Mouse (Mus musculus): Measurements from ENCODE around the gene Gpa33. TPM values are rescaled to one million over a fixed set of nuclear protein-coding genes. Genes with fewer than 3 reads are reported as not detected.

The Gpa33 gene
- polyA plus RNA-seq, 1 experiment from 2014 or later, result 0.85 TPM

DNA sequence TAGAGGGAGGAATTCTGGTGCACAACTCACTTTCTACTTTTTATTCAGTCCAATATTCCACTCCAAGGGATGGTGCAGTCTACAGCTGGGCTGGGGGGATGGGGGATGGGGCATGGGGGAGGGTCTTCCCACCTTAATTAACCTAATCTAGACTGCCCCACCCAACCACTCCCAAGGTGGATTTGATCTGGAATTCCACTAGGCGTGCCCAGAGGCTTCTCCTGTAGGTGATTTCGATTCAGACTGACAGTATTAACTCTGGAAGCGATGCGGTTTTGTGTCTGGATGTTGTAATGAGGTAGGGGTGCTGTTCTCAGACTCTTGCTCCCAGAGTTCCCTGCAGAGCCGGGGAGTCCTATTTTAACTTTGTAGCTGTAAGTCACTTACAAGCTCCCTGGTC is 30.1 kb downstream of the Gpa33 start:
- no peaks in the 10 kb centered on the region for H3K4me1 ChIP-seq (ENCODE audit: insufficient read depth, low read length)
- H3K27ac ChIP-seq (ENCODE audit: low read length), result no peak overlapping the region
- peaks cover 23% of the 10 kb centered on the region for H3K27me3 ChIP-seq (ENCODE audit: insufficient read depth, low read length)
- no peaks in the 10 kb centered on the region for H3K36me3 ChIP-seq (ENCODE audit: insufficient read depth, low read length)
- WGBS, result 61% methylated on average over 5 of the region's 5 CpGs
- no peak; the same call in 1 of the 2 replicates for ATAC-seq (ENCODE audit: low FRiP score, low TSS enrichment)
- no peaks in the 10 kb centered on the region for H3K9me3 ChIP-seq (ENCODE audit: low read length)
- no peak overlapping the region for H3K4me2 ChIP-seq (replicated peaks; ENCODE audit: low read depth, low read length)
- no peak overlapping the region for H3K9ac ChIP-seq (replicated peaks; ENCODE audit: low read length)
- H3K4me3 ChIP-seq (ENCODE audit: low read length), result no peak overlapping the region

DNA sequence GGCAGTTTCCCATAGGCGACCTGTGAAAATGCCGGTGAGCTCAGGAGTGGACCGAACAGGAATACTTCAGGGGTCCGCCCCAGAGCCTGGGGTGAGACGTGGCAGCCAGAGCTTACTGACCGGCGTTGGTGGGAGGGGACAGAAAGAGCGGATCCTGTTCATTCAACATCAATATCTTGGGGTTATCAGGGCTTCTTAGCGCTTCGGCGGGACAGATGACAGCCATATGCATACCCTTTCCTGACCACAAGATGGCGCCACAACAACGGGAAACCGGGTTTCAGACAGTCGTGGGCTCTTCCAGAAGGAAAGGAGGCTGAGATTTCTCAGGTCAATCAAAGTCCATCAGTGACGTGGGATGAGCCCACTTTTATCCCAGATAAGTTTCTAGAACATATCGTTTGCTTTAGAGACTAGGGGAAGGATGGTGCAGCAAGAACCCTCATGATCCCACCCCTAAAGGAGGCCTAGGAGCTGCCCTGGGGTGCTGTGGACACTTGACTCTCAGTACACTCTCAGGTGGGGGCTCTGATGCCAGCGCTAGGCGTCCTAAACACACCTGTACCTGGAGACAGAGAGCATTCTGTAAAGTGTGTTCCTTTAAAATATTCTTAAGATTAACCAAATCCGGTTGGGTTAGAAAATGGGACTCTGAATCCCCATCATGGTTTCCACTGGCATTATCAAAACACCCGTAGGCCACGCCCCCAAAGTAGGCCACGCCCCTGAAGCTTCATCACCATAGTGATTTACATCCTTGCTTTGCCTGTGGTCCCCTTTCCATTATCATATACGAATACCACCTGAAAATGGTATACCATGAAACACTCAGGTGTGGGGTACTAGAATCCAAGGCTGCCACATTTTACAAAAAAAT is 30.8 kb downstream of the Gpa33 start:
- no peaks in the 10 kb centered on the region for H3K36me3 ChIP-seq (ENCODE audit: insufficient read depth, low read length)
- peak overlapping the region; percentile 31 for H3K4me2 ChIP-seq (replicated peaks; ENCODE audit: low read depth, low read length)
- H3K27ac ChIP-seq (ENCODE audit: low read length), result no peak overlapping the region
- H3K4me3 ChIP-seq (ENCODE audit: low read length), result no peak overlapping the region
- ATAC-seq (ENCODE audit: low FRiP score, low TSS enrichment), result peak; percentile 43; the same call in 1 of the 2 replicates
- 17% methylated on average over 24 of the region's 24 CpGs for WGBS
- H3K4me1 ChIP-seq (ENCODE audit: insufficient read depth, low read length), result no peaks in the 10 kb centered on the region
- H3K9ac ChIP-seq (replicated peaks; ENCODE audit: low read length), result no peak overlapping the region
- H3K27me3 ChIP-seq (ENCODE audit: insufficient read depth, low read length), result peaks cover 17% of the 10 kb centered on the region
- no peaks in the 10 kb centered on the region for H3K9me3 ChIP-seq (ENCODE audit: low read length)

- ATAC-seq (ENCODE audit: low FRiP score, low TSS enrichment), result no peak
- Histone ChIP-seq H3K4me2 (replicated peaks; ENCODE audit: low read depth, low read length) (no peak overlapping the region), H3K27me3 (ENCODE audit: insufficient read depth, low read length) (peaks cover 9% of the 10 kb centered on the region), H3K4me1 (ENCODE audit: insufficient read depth, low read length) (no peaks in the 10 kb centered on the region), H3K9me3 (ENCODE audit: low read length) (no peaks in the 10 kb centered on the region), H3K4me3 (ENCODE audit: low read length) (no peak overlapping the region), H3K9ac (replicated peaks; ENCODE audit: low read length) (no peak overlapping the region), H3K36me3 (ENCODE audit: insufficient read depth, low read length) (no peaks in the 10 kb centered on the region), H3K27ac (ENCODE audit: low read length) (no peak overlapping the region)
- WGBS, result 84% methylated on average over 14 of the region's 14 CpGs
Observed at GRCm38 (mm10) chr1:166164580-166164979, 34.5 kb downstream of the Gpa33 start.

- no peak for ATAC-seq (ENCODE audit: low FRiP score, low TSS enrichment)
- 91% methylated on average over 9 of the region's 9 CpGs for WGBS
- no peaks in the 10 kb centered on the region for H3K36me3 ChIP-seq (ENCODE audit: insufficient read depth, low read length)
Observed at GRCm38 (mm10) chr1:166165159-166165558, 35.1 kb downstream of the Gpa33 start.

DNA sequence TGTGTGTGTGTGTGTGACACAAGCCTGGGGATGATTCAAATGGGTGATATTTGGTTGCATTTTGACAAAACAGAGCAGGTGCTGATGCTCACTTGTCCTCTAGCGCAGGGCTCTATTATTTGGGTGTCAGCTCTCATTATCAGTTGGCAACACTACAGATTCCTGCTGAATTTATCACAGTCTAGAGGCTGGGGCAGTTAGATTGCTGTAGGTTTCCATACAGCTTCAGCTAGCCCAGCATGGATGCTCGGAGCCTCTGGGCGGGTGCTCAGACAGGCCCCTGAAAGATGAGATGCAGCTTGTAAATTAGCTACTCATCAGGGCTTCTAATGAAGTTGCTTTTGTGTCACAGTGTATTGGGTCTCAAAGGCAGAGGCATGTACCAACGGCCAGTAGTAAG is 37.4 kb downstream of the Gpa33 start:
- no peak for ATAC-seq (ENCODE audit: low FRiP score, low TSS enrichment)
- WGBS, result 73% methylated on average over 4 of the region's 4 CpGs
- no peak overlapping the region for H3K27ac ChIP-seq (ENCODE audit: low read length)

More at GRCm38 (mm10) chr1:166165159-166165558, 35.1 kb downstream of the Gpa33 start:
- no peaks in the 10 kb centered on the region for H3K4me1 ChIP-seq (ENCODE audit: insufficient read depth, low read length)
- no peaks in the 10 kb centered on the region for H3K9me3 ChIP-seq (ENCODE audit: low read length)
- H3K27me3 ChIP-seq (ENCODE audit: insufficient read depth, low read length), result peaks cover 4% of the 10 kb centered on the region
- H3K4me2 ChIP-seq (replicated peaks; ENCODE audit: low read depth, low read length), result no peak overlapping the region
- no peak overlapping the region for H3K9ac ChIP-seq (replicated peaks; ENCODE audit: low read length)
- H3K27ac ChIP-seq (ENCODE audit: low read length), result no peak overlapping the region
- H3K4me3 ChIP-seq (ENCODE audit: low read length), result no peak overlapping the region

GRCm38 (mm10) chr1:166168017-166168416 is 38.0 kb downstream of the Gpa33 start:
- Histone ChIP-seq H3K4me3 (ENCODE audit: low read length) (no peak overlapping the region), H3K4me2 (replicated peaks; ENCODE audit: low read depth, low read length) (no peak overlapping the region), H3K9ac (replicated peaks; ENCODE audit: low read length) (no peak overlapping the region), H3K9me3 (ENCODE audit: low read length) (no peaks in the 10 kb centered on the region), H3K4me1 (ENCODE audit: insufficient read depth, low read length) (no peaks in the 10 kb centered on the region), H3K27me3 (ENCODE audit: insufficient read depth, low read length) (no peaks in the 10 kb centered on the region), H3K27ac (ENCODE audit: low read length) (no peak overlapping the region), H3K36me3 (ENCODE audit: insufficient read depth, low read length) (no peaks in the 10 kb centered on the region)
- no peak for ATAC-seq (ENCODE audit: low FRiP score, low TSS enrichment)
- WGBS, result 89% methylated on average over 7 of the region's 7 CpGs

More for the DNA sequence above, 37.4 kb downstream of the Gpa33 start:
- no peak overlapping the region for H3K4me2 ChIP-seq (replicated peaks; ENCODE audit: low read depth, low read length)
- H3K9me3 ChIP-seq (ENCODE audit: low read length), result no peaks in the 10 kb centered on the region
- H3K27me3 ChIP-seq (ENCODE audit: insufficient read depth, low read length), result no peaks in the 10 kb centered on the region
- H3K9ac ChIP-seq (replicated peaks; ENCODE audit: low read length), result no peak overlapping the region
- no peaks in the 10 kb centered on the region for H3K4me1 ChIP-seq (ENCODE audit: insufficient read depth, low read length)
- no peaks in the 10 kb centered on the region for H3K36me3 ChIP-seq (ENCODE audit: insufficient read depth, low read length)
- no peak overlapping the region for H3K4me3 ChIP-seq (ENCODE audit: low read length)

- no peaks in the 10 kb centered on the region for H3K27me3 ChIP-seq (ENCODE audit: insufficient read depth, low read length)
- H3K9ac ChIP-seq (replicated peaks; ENCODE audit: low read length), result no peak overlapping the region
- H3K36me3 ChIP-seq (ENCODE audit: insufficient read depth, low read length), result no peaks in the 10 kb centered on the region
Observed at GRCm38 (mm10) chr1:166169713-166170112, 39.7 kb downstream of the Gpa33 start.

GRCm38 (mm10) chr1:166170852-166171251 is 40.8 kb downstream of the Gpa33 start:
- ATAC-seq (ENCODE audit: low FRiP score, low TSS enrichment), result no peak
- Histone ChIP-seq H3K9me3 (ENCODE audit: low read length) (no peaks in the 10 kb centered on the region), H3K4me3 (ENCODE audit: low read length) (no peak overlapping the region), H3K36me3 (ENCODE audit: insufficient read depth, low read length) (no peaks in the 10 kb centered on the region), H3K27ac (ENCODE audit: low read length) (no peak overlapping the region), H3K27me3 (ENCODE audit: insufficient read depth, low read length) (no peaks in the 10 kb centered on the region), H3K9ac (replicated peaks; ENCODE audit: low read length) (no peak overlapping the region), H3K4me2 (replicated peaks; ENCODE audit: low read depth, low read length) (no peak overlapping the region), H3K4me1 (ENCODE audit: insufficient read depth, low read length) (no peaks in the 10 kb centered on the region)
- 90% methylated on average over 12 of the region's 12 CpGs for WGBS

More at GRCm38 (mm10) chr1:166169713-166170112, 39.7 kb downstream of the Gpa33 start:
- Histone ChIP-seq H3K4me2 (replicated peaks; ENCODE audit: low read depth, low read length) (no peak overlapping the region), H3K9me3 (ENCODE audit: low read length) (no peaks in the 10 kb centered on the region), H3K4me1 (ENCODE audit: insufficient read depth, low read length) (no peaks in the 10 kb centered on the region), H3K27ac (ENCODE audit: low read length) (no peak overlapping the region), H3K4me3 (ENCODE audit: low read length) (no peak overlapping the region)
- ATAC-seq (ENCODE audit: low FRiP score, low TSS enrichment), result no peak
- 79% methylated on average over 7 of the region's 7 CpGs for WGBS

GRCm38 (mm10) chr1:166172992-166173391 is 43.0 kb downstream of the Gpa33 start:
- Histone ChIP-seq H3K36me3 (ENCODE audit: insufficient read depth, low read length) (no peaks in the 10 kb centered on the region), H3K27ac (ENCODE audit: low read length) (no peak overlapping the region), H3K9me3 (ENCODE audit: low read length) (no peaks in the 10 kb centered on the region), H3K4me2 (replicated peaks; ENCODE audit: low read depth, low read length) (no peak overlapping the region), H3K4me3 (ENCODE audit: low read length) (no peak overlapping the region), H3K9ac (replicated peaks; ENCODE audit: low read length) (no peak overlapping the region), H3K27me3 (ENCODE audit: insufficient read depth, low read length) (no peaks in the 10 kb centered on the region), H3K4me1 (ENCODE audit: insufficient read depth, low read length) (no peaks in the 10 kb centered on the region)
- WGBS, result 69% methylated on average over 3 of the region's 3 CpGs
- no peak for ATAC-seq (ENCODE audit: low FRiP score, low TSS enrichment)

DNA sequence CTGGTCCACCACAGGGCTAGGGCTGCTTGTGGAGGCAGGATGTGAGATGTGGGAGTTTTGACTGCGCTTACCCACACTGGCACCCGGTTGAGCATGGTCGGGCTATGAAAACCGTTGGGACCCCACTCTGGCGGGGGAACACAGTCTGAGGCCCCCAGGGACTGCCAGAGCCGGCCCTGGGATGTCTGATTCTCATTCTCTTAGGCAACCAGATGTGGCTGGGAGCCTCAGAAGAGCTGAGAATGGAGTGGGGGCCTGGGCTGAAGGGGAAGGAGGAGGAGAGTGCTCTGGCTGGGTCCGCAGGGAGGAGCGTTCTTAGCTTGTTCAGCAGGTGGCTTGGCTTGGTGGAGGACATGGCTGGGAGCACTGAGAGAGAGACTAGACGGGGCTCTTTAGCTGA is 43.6 kb downstream of the Gpa33 start:
- Histone ChIP-seq H3K4me1 (ENCODE audit: insufficient read depth, low read length) (no peaks in the 10 kb centered on the region), H3K36me3 (ENCODE audit: insufficient read depth, low read length) (no peaks in the 10 kb centered on the region), H3K4me3 (ENCODE audit: low read length) (no peak overlapping the region), H3K9ac (replicated peaks; ENCODE audit: low read length) (no peak overlapping the region), H3K27ac (ENCODE audit: low read length) (no peak overlapping the region), H3K27me3 (ENCODE audit: insufficient read depth, low read length) (no peaks in the 10 kb centered on the region), H3K9me3 (ENCODE audit: low read length) (no peaks in the 10 kb centered on the region), H3K4me2 (replicated peaks; ENCODE audit: low read depth, low read length) (no peak overlapping the region)
- ATAC-seq (ENCODE audit: low FRiP score, low TSS enrichment), result no peak
- WGBS, result 75% methylated on average over 9 of the region's 9 CpGs
